Mouse (Mus musculus): ENCODE results near the gene Hexim2.
A peak's percentile ranks its signal among the peaks of the same experiment; 100 is the strongest.

- no peak for TF ChIP-seq CTCF (IDR thresholded peaks at IDR 0.05; ENCODE audit: borderline replicate concordance, insufficient read depth, low read length)
- TF ChIP-seq POLR2A (IDR thresholded peaks at IDR 0.05; ENCODE audit: low read depth, low read length), result peak; percentile 42
These were observed 9.1 kb downstream of the Hexim2 start for GRCm38 (mm10) chr11:103141101-103141943.
